Mouse (Mus musculus) erythroblast, embryonic 14.5 days (primary cell): ENCODE results near the gene Dpf2.

Source experiments
- GATA1 ChIP-seq: IDR thresholded peaks from 2 replicates; pipeline ENCODE4 v1.6.1; 2012; ENCODE audit warnings: low read length, inconsistent platforms, mixed read lengths
- TAL1 ChIP-seq: IDR thresholded peaks from 3 replicates; pipeline ENCODE4 v1.6.1; 2012; ENCODE audit warnings: low read length, inconsistent platforms, mixed read lengths

- TF ChIP-seq TAL1 (no peak), GATA1 (no peak)
Observed at GRCm38 (mm10) chr19:5922963-5923362, 10.2 kb upstream of the Dpf2 start.
